Mouse (Mus musculus): ENCODE measurements around the gene Ly86.

Ly86 gene

DNA sequence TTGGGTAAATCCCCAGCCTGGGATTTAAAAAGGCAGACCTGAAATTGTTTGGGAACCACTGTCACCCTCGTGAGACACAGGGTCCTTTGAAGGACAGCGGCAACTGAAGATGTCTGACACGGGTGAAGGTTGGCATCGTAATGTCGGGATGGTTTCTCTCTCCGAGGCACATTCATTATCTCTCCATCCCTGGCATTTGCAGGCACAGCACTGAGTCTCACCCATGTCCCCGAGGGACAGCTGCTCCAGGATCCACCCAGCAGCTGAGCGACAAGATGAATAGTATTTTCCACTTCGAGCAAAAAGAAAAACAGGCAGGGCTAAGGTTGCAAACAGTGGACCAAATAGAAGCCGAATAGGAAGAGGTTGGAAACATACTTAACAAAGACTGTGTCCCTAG, 114.0 kb downstream of the Ly86 start:
- no peak for DNase-seq (ENCODE audit: low read depth)

DNA sequence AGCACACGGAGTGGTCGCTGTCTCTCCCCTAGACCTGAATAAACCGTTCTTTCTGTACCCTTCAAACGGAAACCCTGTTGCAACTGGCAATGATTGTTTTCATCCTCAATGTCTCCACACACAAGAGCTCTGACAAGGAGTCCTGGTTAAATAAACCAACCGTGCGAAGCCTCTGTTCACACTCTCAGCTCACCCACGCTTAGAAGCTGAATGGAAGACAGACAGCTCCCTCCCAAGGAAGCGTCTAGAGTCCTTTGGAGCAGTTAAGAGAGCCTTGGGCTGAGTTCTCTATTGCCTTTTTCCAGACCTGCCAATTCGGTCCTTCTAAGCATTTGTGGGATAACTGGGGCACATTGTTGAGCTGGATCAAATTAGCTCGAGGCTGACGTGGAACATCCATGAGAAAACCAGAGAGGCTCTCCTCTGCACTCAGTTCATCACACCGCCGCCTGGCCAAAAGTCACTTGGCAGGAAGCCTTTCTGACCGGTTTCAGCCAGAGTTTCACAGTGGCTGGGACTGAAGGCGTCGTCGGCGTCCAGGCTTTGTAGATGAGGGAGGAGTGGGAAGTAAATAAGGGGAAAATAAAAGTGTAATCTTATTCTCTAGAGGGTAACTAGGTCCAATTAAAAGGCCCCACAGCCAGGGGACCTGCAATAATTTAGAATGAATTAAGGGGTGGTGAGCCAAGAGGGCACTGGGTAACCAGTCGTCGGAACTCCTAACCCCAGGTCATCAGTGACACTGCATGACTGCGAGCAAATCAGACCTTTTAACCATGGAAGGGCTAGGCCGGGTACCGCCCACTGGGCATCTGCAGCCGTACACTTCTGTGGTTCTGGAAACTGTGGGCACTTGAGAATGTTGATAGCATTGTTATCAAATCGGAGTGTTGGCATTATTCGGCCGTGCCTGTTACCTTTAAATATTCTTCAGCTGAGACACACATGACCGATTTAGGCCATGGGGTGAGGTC, 115.2 kb downstream of the Ly86 start:
- no peak for DNase-seq (ENCODE audit: low read depth)

DNA sequence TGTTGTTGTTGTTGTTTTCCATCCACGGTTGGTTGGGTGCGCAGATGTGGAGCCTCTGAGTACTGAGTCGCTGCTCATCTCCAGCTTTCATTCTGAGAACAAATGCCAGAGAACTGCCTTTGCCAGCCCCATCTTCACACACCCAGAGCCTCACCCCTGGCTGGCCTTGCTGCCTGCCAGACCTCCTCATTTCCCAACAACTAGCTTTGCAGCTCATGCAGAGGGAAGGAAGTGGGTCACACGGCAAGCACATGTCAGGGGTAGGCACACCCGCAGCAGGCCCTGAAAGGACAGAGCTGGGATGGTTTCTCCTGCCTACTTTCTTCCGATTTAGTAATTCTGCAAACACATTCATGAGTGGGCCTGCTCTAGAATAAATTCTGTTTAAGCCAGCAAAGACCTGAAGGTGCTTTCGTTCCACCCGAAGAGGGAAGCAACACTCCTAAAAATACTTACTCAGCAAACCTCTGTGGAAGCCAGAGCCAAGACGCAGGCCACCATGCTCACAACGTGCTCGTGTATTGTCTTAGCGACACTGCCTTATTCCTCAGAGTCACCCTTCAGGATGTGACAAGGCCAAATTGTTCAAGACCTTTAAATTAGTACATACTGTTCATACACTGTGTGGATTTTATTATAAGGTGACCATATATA, 117.2 kb downstream of the Ly86 start:
- peak; percentile 50 for DNase-seq (ENCODE audit: low read depth)

DNA sequence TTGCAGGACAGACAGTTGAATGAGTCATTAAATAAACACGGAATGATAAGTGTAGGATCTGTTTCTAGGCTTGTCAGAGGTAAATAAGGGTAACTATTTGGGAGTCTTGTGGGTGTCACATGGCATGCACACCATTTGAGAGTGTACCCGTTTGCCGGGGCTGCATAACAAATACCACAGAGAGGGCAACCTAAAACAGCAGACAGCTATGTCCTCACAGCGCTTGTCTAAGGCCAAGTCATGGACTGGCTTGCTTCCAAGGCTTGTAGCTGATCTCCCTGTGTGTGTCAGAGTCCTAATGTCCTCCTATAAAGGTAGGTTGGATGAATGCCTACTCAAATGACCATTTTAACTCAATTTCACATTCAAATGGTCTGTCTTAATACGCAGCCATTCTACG, 120.7 kb downstream of the Ly86 start:
- no peak for DNase-seq (ENCODE audit: low read depth)

DNA sequence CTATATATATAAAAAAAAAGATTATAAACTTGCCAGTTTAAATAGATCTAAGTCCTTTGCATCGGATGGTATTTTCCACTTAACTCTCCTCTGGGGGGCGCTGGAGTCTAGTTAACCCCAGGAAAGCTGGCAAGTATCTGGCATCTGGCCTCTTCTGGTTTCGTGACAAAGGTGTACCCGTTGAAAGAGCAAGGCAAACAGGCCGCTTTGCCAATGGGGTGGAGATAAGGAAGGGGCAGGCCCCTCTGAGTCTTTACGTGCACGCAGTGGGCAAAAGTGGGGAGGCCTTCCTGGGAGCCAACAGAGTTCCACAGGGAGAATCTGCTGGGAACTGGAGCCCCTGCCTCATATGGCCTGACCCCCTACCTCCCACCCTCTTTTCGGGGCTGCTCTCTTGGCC, 122.8 kb downstream of the Ly86 start:
- peak; percentile 65 for DNase-seq (ENCODE audit: low read depth)
